Mouse (Mus musculus) CH12.LX (cell line): ENCODE measurements around the gene Ppp1r1c.

Experiments used
- CTCF ChIP-seq, 2 experiments: IDR thresholded peaks in 1 of 2; conservative IDR thresholded peaks in 1 of 2; 2 replicates each; pipeline ENCODE4 v1.5.1; 2011 to 2012; ENCODE audit warnings: low read depth in 2 of 2, low read length in 2 of 2, improper control_type of control experiment in 1 of 2, inconsistent platforms in 1 of 2, mild to moderate bottlenecking in 1 of 2, moderate library complexity in 1 of 2
- E2F4 ChIP-seq: IDR thresholded peaks from 2 replicates; pipeline ENCODE4 v1.6.1; 2011; ENCODE audit warnings: low read depth, low read length, improper control_type of control experiment; ENCODE audit not compliant: insufficient replicate concordance
- ETS1 ChIP-seq: conservative IDR thresholded peaks from 2 replicates; pipeline ENCODE4 v1.6.1; 2012; ENCODE audit warnings: low read depth, mild to moderate bottlenecking, inconsistent platforms, low read length, improper control_type of control experiment, moderate library complexity
- KAT2A ChIP-seq: IDR thresholded peaks from 2 replicates; pipeline ENCODE4 v1.6.1; 2012; ENCODE audit warnings: low read length, improper control_type of control experiment, inconsistent platforms; ENCODE audit not compliant: insufficient replicate concordance
- MAX ChIP-seq: IDR thresholded peaks from 2 replicates; pipeline ENCODE4 v1.6.1; 2011; ENCODE audit warnings: low read length, improper control_type of control experiment
- POLR2A ChIP-seq: IDR thresholded peaks from 2 replicates; pipeline ENCODE4 v1.6.1; 2011; ENCODE audit warnings: low read depth, mild to moderate bottlenecking, improper control_type of control experiment, low read length
- SMC3 ChIP-seq: IDR thresholded peaks from 2 replicates; pipeline ENCODE4 v1.6.1; 2011; ENCODE audit warnings: low read depth, low read length, improper control_type of control experiment
- TCF12 ChIP-seq: IDR thresholded peaks from 2 replicates; pipeline ENCODE4 v1.6.1; 2014; ENCODE audit warnings: low read depth, mild to moderate bottlenecking, inconsistent platforms, low read length, improper control_type of control experiment

- TF ChIP-seq POLR2A (no peak), TCF12 (no peak), MAX (no peak), CTCF (conservative IDR thresholded peaks at IDR 0.05 in 1 of 2, IDR thresholded peaks at IDR 0.05 in 1 of 2; ENCODE audit: low read depth in 2 of 2, low read length in 2 of 2) (no peak), ETS1 (no peak), SMC3 (no peak), KAT2A (no peak), E2F4 (no peak)
Measured at GRCm38 (mm10) chr2:79696478-79697230, 10.9 kb upstream of the Ppp1r1c start.
